Mouse (Mus musculus): ENCODE results near the gene Cacna1i. TPM values are rescaled to one million over a fixed set of nuclear protein-coding genes. Genes with fewer than 3 reads are reported as not detected.

Gene Cacna1i
- total and polyA plus RNA-seq, 2 experiments from 2014 or later, result not detected

GRCm38 (mm10) chr15:80436961-80437360 is 149.9 kb downstream of the Cacna1i start:
- TF ChIP-seq CTCF (IDR thresholded peaks at IDR 0.05; ENCODE audit: low read depth), result no peak
- H3K9ac ChIP-seq (replicated peaks; ENCODE audit: low read depth, low read length), result no peak overlapping the region
- H3K27ac ChIP-seq (ENCODE audit: low read depth), result no peak overlapping the region
- no peaks in the 10 kb centered on the region for H3K4me1 ChIP-seq (ENCODE audit: control insufficient read depth, insufficient read depth)
- no peak for DNase-seq (ENCODE audit: low spot score)
- H3K27me3 ChIP-seq (ENCODE audit: control insufficient read depth, insufficient read depth, low read length), result no peaks in the 10 kb centered on the region; the same call in 1 of the 2 replicates
- H3K36me3 ChIP-seq (replicated peaks; ENCODE audit: control insufficient read depth, insufficient read depth, low read length), result no peaks in the 10 kb centered on the region
- ATAC-seq (ENCODE audit: insufficient read depth, low read depth), result no peak
- WGBS, result 49% methylated on average over 5 of the region's 5 CpGs
- no peak overlapping the region for H3K4me3 ChIP-seq (ENCODE audit: low read depth, low read length)
- no peaks in the 10 kb centered on the region for H3K9me3 ChIP-seq (replicated peaks; ENCODE audit: control insufficient read depth, low read length)
- H3K4me2 ChIP-seq (ENCODE audit: low read depth, low read length), result no peak overlapping the region

GRCm38 (mm10) chr15:80437996-80438395 is 151.0 kb downstream of the Cacna1i start:
- Histone ChIP-seq H3K36me3 (replicated peaks; ENCODE audit: control insufficient read depth, insufficient read depth, low read length) (no peaks in the 10 kb centered on the region), H3K4me2 (ENCODE audit: low read depth, low read length) (no peak overlapping the region), H3K9me3 (replicated peaks; ENCODE audit: control insufficient read depth, low read length) (no peaks in the 10 kb centered on the region), H3K4me1 (ENCODE audit: control insufficient read depth, insufficient read depth) (no peaks in the 10 kb centered on the region), H3K9ac (replicated peaks; ENCODE audit: low read depth, low read length) (no peak overlapping the region), H3K27me3 (ENCODE audit: control insufficient read depth, insufficient read depth, low read length) (no peaks in the 10 kb centered on the region; the same call in 1 of the 2 replicates), H3K4me3 (ENCODE audit: low read depth, low read length) (no peak overlapping the region), H3K27ac (ENCODE audit: low read depth) (no peak overlapping the region)
- DNase-seq (ENCODE audit: low spot score) (no peak), ATAC-seq (ENCODE audit: insufficient read depth, low read depth) (no peak)
- TF ChIP-seq CTCF (IDR thresholded peaks at IDR 0.05; ENCODE audit: low read depth) (no peak), EP300 (IDR thresholded peaks at IDR 0.05; ENCODE audit: low read depth) (no peak)
- 75% methylated on average over 9 of the region's 9 CpGs for WGBS

- Histone ChIP-seq H3K4me2 (ENCODE audit: low read depth, low read length) (no peak overlapping the region), H3K4me3 (ENCODE audit: low read depth, low read length) (no peak overlapping the region), H3K27me3 (ENCODE audit: control insufficient read depth, insufficient read depth, low read length) (no peaks in the 10 kb centered on the region; the same call in 1 of the 2 replicates), H3K9ac (replicated peaks; ENCODE audit: low read depth, low read length) (no peak overlapping the region), H3K9me3 (replicated peaks; ENCODE audit: control insufficient read depth, low read length) (no peaks in the 10 kb centered on the region), H3K4me1 (ENCODE audit: control insufficient read depth, insufficient read depth) (no peaks in the 10 kb centered on the region), H3K36me3 (replicated peaks; ENCODE audit: control insufficient read depth, insufficient read depth, low read length) (no peaks in the 10 kb centered on the region), H3K27ac (ENCODE audit: low read depth) (no peak overlapping the region)
- ATAC-seq (ENCODE audit: insufficient read depth, low read depth) (no peak), DNase-seq (ENCODE audit: low spot score) (no peak)
- TF ChIP-seq EP300 (IDR thresholded peaks at IDR 0.05; ENCODE audit: low read depth) (no peak), CTCF (IDR thresholded peaks at IDR 0.05; ENCODE audit: low read depth) (no peak)
- 53% methylated on average over 9 of the region's 9 CpGs for WGBS
Observed at GRCm38 (mm10) chr15:80438423-80438822, 151.4 kb downstream of the Cacna1i start.

GRCm38 (mm10) chr15:80440195-80440594 is 153.2 kb downstream of the Cacna1i start:
- H3K27me3 ChIP-seq (ENCODE audit: control insufficient read depth, insufficient read depth, low read length), result no peaks in the 10 kb centered on the region; the same call in 1 of the 2 replicates
- H3K9me3 ChIP-seq (replicated peaks; ENCODE audit: control insufficient read depth, low read length), result no peaks in the 10 kb centered on the region
- H3K36me3 ChIP-seq (replicated peaks; ENCODE audit: control insufficient read depth, insufficient read depth, low read length), result no peaks in the 10 kb centered on the region
- H3K4me2 ChIP-seq (ENCODE audit: low read depth, low read length), result no peak overlapping the region
- no peak overlapping the region for H3K9ac ChIP-seq (replicated peaks; ENCODE audit: low read depth, low read length)
- no peaks in the 10 kb centered on the region for H3K4me1 ChIP-seq (ENCODE audit: control insufficient read depth, insufficient read depth)
- TF ChIP-seq EP300 (IDR thresholded peaks at IDR 0.05; ENCODE audit: low read depth), result no peak
- no peak for TF ChIP-seq CTCF (IDR thresholded peaks at IDR 0.05; ENCODE audit: low read depth)
- no peak overlapping the region for H3K4me3 ChIP-seq (ENCODE audit: low read depth, low read length)
- 23% methylated on average over 6 of the region's 6 CpGs for WGBS
- ATAC-seq (ENCODE audit: insufficient read depth, low read depth), result no peak
- no peak for DNase-seq (ENCODE audit: low spot score)
- H3K27ac ChIP-seq (ENCODE audit: low read depth), result no peak overlapping the region

- Histone ChIP-seq H3K36me3 (replicated peaks; ENCODE audit: control insufficient read depth, insufficient read depth, low read length) (no peaks in the 10 kb centered on the region), H3K4me3 (ENCODE audit: low read depth, low read length) (no peak overlapping the region), H3K9ac (replicated peaks; ENCODE audit: low read depth, low read length) (no peak overlapping the region), H3K4me1 (ENCODE audit: control insufficient read depth, insufficient read depth) (no peaks in the 10 kb centered on the region), H3K27ac (ENCODE audit: low read depth) (no peak overlapping the region), H3K27me3 (ENCODE audit: control insufficient read depth, insufficient read depth, low read length) (no peaks in the 10 kb centered on the region; the same call in 1 of the 2 replicates), H3K9me3 (replicated peaks; ENCODE audit: control insufficient read depth, low read length) (peaks cover 3% of the 10 kb centered on the region; the same call in 1 of the 2 replicates), H3K4me2 (ENCODE audit: low read depth, low read length) (no peak overlapping the region)
- no peak for ATAC-seq (ENCODE audit: insufficient read depth, low read depth)
- no peak for DNase-seq (ENCODE audit: low spot score)
- TF ChIP-seq EP300 (IDR thresholded peaks at IDR 0.05; ENCODE audit: low read depth), result no peak
- no peak for TF ChIP-seq CTCF (IDR thresholded peaks at IDR 0.05; ENCODE audit: low read depth)
- WGBS, result 69% methylated on average over 15 of the region's 15 CpGs
Observed at GRCm38 (mm10) chr15:80445956-80446687, 159.1 kb downstream of the Cacna1i start.

Other genes starting within 250 kb of the Cacna1i start
- gene Syngr1, start 195.9 kb upstream of the Cacna1i start, total RNA-seq (2014; rRNA removed; ENCODE audit: low replicate concordance), result 104 and 144 TPM in 2 replicates
- gene Syngr1, start 195.9 kb upstream of the Cacna1i start, polyA plus RNA-seq (2015; fragmentation: Nextera tagmentation; extraction: Ambion mirVana), result 140 and 150 TPM in 2 replicates
- 763 and 766 TPM in 2 replicates for gene Rpl3, start 195.4 kb upstream of the Cacna1i start, total RNA-seq (2014; rRNA removed; ENCODE audit: low replicate concordance)
- gene Rpl3, start 195.4 kb upstream of the Cacna1i start, polyA plus RNA-seq (2015; fragmentation: Nextera tagmentation; extraction: Ambion mirVana), result 480 and 487 TPM in 2 replicates
- 37.3 and 41.2 TPM in 2 replicates for gene Tab1, start 154.1 kb upstream of the Cacna1i start, total RNA-seq (2014; rRNA removed; ENCODE audit: low replicate concordance)
- 25.0 and 29.1 TPM in 2 replicates for gene Tab1, start 154.1 kb upstream of the Cacna1i start, polyA plus RNA-seq (2015; fragmentation: Nextera tagmentation; extraction: Ambion mirVana)
- gene Mgat3, start 113.5 kb upstream of the Cacna1i start, total RNA-seq (2014; rRNA removed; ENCODE audit: low replicate concordance), result 0.89 and 1.9 TPM in 2 replicates
- 0.23 and 0.47 TPM in 2 replicates for gene Mgat3, start 113.5 kb upstream of the Cacna1i start, polyA plus RNA-seq (2015; fragmentation: Nextera tagmentation; extraction: Ambion mirVana)
- 34.5 and 39.8 TPM in 2 replicates for gene Mief1, start 53.2 kb upstream of the Cacna1i start, total RNA-seq (2014; rRNA removed; ENCODE audit: low replicate concordance)
- gene Mief1, start 53.2 kb upstream of the Cacna1i start, polyA plus RNA-seq (2015; fragmentation: Nextera tagmentation; extraction: Ambion mirVana), result 17.0 and 17.8 TPM in 2 replicates
- gene AC140267.1, start 51.4 kb upstream of the Cacna1i start, total RNA-seq (2014; rRNA removed; ENCODE audit: low replicate concordance), result not detected in 2 replicates
- not detected in 2 replicates for gene AC140267.1, start 51.4 kb upstream of the Cacna1i start, polyA plus RNA-seq (2015; fragmentation: Nextera tagmentation; extraction: Ambion mirVana)
- 122 and 128 TPM in 2 replicates for gene Atf4, start 32.1 kb upstream of the Cacna1i start, total RNA-seq (2014; rRNA removed; ENCODE audit: low replicate concordance)
- 63.5 and 65.0 TPM in 2 replicates for gene Atf4, start 32.1 kb upstream of the Cacna1i start, polyA plus RNA-seq (2015; fragmentation: Nextera tagmentation; extraction: Ambion mirVana)
- 13.7 and 21.6 TPM in 2 replicates for gene Rps19bp1, start 22.9 kb upstream of the Cacna1i start, total RNA-seq (2014; rRNA removed; ENCODE audit: low replicate concordance)
- 34.7 and 35.8 TPM in 2 replicates for gene Rps19bp1, start 22.9 kb upstream of the Cacna1i start, polyA plus RNA-seq (2015; fragmentation: Nextera tagmentation; extraction: Ambion mirVana)

All from heart, postnatal 0 days (tissue).